Mouse (Mus musculus) R1 (cell line): Measurements from ENCODE around the gene Ptpn21.
A peak's percentile ranks its signal among the peaks of the same experiment; 100 is the strongest.

Experiments
- DNase-seq: peaks from one replicate; pipeline ENCODE4 v3.0.0-alpha.2; 2018; ENCODE audit warnings: low read depth, low spot score

Ptpn21 gene

GRCm38 (mm10) chr12:98736951-98737800 lies at the start of gene Ptpn21:
TSS of gene Ptpn21 (minus strand) at chr12:98737405.
- peak; percentile 66 for DNase-seq

- DNase-seq, result no peak
These were observed 47.0 kb upstream of the Ptpn21 start for GRCm38 (mm10) chr12:98784251-98784650.

GRCm38 (mm10) chr12:98779148-98779547 lies 41.9 kb upstream of the Ptpn21 start:
- peak; percentile 53 for DNase-seq

- DNase-seq, result no peak
These were observed 40.3 kb upstream of the Ptpn21 start for GRCm38 (mm10) chr12:98777509-98777908.

DNA sequence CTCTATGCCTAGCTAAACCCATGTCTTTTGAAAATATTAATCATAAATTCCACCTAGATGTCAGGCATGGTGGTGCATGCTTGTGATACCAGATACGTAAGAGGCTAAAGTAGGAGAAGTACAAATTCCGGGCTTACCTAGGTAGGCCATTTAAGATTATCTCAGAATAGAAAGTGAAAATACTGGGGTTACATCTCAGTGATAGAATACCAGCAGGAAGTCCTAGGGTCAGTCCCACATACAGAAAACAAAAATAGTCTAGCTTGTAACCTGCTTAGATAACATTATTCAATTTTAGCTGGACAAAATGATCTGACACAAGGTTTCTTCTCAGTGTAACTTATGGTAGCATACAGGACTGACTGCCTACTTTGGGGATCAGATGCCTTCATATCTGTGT lies 29.0 kb upstream of the Ptpn21 start:
- no peak for DNase-seq

- DNase-seq, result no peak
These were observed 22.5 kb upstream of the Ptpn21 start for GRCm38 (mm10) chr12:98759700-98760099.

DNA sequence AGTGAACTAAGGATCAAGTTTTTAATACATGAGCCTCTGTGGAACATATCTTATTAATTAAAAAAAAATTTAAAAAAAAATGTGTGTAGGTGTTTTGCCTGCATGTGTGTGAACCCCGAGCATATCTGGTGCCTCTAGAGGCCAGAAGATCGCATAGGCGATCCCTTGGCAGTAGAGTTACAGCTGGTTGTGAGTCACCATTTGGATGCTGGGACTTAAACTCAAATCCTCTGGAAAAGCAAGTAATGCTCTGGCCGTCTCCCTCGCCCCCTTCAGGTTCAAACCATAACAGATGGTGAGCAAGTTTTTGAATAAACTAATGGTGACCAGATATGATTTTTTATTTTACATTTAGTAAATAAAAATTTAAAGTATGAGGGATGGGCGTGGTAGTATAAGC lies 20.4 kb upstream of the Ptpn21 start:
- DNase-seq, result no peak

GRCm38 (mm10) chr12:98747380-98747753 lies 10.2 kb upstream of the Ptpn21 start:
- DNase-seq, result peak; percentile 27

- peak; percentile 92 for DNase-seq
These were observed 9.7 kb upstream of the Ptpn21 start, which contains the start of gene Zc3h14 for GRCm38 (mm10) chr12:98746746-98747379. TSS of gene Zc3h14 (plus strand) at chr12:98746964.

DNA sequence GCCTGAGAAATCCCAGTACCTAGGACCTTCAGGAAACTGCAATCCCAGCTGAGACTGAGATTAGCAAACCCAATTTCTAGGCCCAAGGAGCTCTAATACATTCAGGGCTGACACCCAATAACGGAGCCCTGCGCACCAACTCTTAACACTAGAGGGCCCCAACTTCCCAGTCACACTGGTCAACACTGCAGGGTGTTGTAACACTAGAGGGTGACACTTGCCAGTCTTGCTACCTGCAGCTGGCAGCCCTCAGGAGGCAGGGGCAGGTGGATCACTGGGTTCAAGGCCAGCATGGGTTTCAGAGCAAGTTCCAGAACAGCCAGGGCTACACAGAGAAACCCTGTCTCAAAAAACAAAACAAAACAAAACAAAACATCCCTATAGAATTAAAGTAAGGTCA lies 8.9 kb upstream of the Ptpn21 start:
- peak; percentile 87 for DNase-seq

DNA sequence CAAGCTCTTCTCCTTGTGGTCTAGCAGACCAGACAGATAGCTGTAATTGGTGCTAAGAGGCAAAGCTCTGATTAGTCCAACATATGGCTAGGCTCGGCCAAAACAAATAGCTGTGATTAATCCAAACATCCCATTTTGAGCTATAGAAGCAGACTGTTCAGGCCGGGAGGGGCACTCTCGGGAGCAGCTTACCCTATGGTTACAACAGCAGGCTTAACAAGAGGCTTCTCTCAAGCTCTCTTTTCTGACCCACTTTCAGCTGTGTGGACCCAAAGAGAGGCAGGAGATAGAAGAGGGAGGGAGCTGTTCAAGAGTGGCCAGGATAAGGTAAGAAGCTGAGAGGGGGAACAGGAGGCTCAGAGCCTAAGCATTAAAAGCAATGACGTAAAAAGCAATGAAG lies 8.4 kb upstream of the Ptpn21 start:
- no peak for DNase-seq

GRCm38 (mm10) chr12:98741011-98741501 lies 3.9 kb upstream of the Ptpn21 start:
- no peak for DNase-seq

- DNase-seq, result peak; percentile 81
These were observed 671 bp upstream of the Ptpn21 start for GRCm38 (mm10) chr12:98737801-98738350.

DNA sequence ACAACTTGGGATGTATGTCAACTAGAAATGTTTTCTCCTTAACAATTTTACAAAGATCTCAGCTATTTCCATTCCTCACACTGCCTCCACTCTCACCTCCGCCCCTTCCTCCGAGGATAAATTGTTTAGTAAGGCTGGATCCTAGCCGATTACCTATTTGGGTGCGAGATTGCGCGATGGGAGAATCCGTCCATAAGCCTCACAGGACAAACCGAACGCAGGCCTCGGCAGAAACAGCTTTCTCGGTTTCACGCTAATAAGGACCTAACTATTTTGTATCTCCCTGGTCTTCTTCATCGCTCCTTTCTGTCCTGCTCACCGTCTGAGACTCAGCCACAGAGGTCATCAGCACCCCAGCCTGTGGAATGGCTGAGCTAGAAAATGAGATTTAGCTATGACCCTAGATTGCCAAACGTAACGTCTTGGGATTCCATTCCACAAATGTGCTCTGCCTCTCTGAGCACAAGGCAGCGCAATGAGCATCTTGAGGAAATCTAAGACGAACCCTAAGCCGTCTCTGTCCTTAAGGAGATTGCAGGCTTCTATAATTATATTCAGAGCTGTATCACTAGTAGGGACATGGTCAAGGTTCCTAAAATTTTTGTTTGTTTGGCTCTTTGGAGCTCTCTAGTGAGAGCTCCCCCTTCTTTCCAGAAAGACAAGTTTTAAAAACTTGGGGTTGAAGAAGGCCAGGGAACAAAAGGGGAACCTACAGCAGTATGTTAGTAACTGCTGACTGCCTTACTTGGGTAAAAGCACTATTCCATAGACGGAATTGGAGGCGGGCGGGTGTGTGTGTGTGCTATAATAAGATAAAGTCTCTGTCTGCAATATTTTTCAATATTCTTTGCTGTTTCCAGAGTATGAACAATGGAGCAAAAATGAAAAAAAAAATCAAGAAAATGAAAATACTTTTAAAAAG lies 2.1 kb downstream of the Ptpn21 start:
- no peak for DNase-seq

DNA sequence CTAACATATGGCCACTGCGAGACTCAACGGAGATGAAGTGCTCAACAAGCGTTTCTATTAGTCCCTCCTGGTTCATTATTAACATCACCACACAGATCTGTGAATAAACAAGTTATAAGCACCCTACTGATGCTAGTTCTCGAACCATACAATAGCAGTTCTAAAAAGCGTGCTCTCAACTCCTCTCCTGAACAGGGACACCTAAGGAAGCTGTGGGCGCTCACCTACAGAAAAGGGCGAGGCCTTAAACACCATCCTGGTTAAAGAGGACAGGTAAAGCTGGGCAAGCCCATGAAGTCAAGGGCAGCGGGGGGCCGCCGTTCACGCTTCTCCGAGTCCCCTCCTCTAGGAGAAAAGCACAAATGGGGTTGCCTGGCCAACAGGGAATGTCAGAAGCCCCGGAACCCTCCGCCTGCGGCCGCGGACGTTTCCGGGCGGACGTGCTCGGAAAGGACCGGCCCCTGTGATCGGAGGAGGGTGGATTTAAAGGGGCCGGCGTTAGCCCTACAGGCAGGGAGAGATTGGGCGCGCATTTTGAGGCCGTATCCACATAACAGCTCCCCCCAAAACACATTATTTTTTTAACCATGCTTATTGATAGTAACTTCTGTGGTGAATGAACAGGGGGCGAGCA lies 2.8 kb downstream of the Ptpn21 start:
- peak; percentile 90 for DNase-seq

- no peak for DNase-seq
These were observed 3.4 kb downstream of the Ptpn21 start for GRCm38 (mm10) chr12:98733776-98734175.

GRCm38 (mm10) chr12:98733165-98733564 lies 4.0 kb downstream of the Ptpn21 start:
- no peak for DNase-seq

DNA sequence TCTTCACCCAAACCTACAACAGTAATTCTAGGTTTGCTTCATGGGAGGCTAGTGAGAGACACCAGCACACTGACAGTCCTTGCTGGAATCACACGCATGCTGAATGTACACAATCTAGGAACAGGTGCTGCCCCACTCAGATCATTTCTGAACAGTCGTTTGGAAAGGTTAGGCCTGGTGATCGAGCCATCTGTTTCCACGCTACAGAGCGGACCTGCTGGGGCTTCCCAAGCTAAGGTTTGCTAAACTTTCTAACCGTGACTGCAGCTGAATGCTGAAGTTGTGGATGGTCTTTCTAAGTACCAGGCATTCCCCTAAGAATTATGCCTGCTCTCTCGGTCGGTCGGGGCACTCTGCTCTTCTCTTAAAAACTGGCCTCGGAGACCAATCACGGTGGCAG lies 6.5 kb downstream of the Ptpn21 start:
- DNase-seq, result no peak

GRCm38 (mm10) chr12:98727186-98727585 lies 10.0 kb downstream of the Ptpn21 start:
- DNase-seq, result no peak

DNA sequence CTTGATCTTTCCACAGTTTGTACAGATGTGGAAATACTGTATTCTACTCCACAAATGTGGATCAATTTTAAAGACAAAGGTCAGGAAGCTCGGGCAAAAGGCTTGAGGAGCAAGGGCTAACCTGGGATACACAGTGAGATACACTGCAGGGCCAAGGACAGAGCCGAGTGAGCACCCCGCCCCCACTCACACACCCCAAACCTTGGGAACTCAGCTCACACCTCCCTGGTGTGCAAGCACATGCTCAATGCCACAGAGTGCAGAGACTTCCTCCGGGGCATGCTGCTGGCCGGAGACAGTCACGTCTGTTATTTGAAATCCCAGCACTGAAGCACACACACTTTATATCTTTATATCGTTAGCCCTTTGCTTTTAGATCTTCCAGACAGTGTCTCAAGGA lies 11.1 kb downstream of the Ptpn21 start:
- peak; percentile 37 for DNase-seq

DNA sequence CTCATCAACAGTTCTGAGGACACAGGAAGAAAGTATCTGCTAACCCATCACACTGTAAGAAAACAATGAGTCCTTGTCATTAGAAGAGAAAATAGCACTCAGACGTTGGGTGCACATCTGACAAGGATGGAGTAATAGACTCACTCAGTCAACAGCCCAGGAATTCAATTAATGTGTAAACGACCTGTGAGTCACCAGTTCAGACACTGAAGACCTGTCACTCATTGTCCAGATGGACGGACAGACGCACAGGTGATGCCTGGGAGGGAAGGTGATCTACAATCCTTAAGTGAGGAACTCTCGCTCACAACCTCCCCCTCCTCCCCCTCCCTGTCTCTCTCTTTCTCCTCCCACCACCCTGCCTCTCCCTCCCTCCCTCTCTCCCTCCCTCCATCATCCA lies 12.2 kb downstream of the Ptpn21 start:
- peak; percentile 31 for DNase-seq
